Mouse (Mus musculus): ENCODE results near the gene Kirrel3. TPM values are rescaled to one million over a fixed set of nuclear protein-coding genes. Genes with fewer than 3 reads are reported as not detected.

Gene Kirrel3
- polyA plus RNA-seq, 1 experiment from 2014 or later, result 6.0 TPM

- 0 out of 2 replicates have a peak overlapping the region, but pooled peaks have one; percentile 1 for H3K4me2 ChIP-seq
- ATAC-seq (ENCODE audit: low FRiP score) (peak; percentile 85), DNase-seq (ENCODE audit: low spot score, missing footprints) (peak; percentile 92)
- peak overlapping the region; percentile 26; the same call in 1 of the 2 replicates for H3K9ac ChIP-seq (ENCODE audit: low read length)
- no peaks in the 10 kb centered on the region for H3K36me3 ChIP-seq (ENCODE audit: control insufficient read depth, insufficient read depth, low read length)
- H3K4me3 ChIP-seq (ENCODE audit: low read depth, low read length), result no peak overlapping the region
- WGBS, result 21% methylated on average over 15 of the region's 15 CpGs
- no peaks in the 10 kb centered on the region for H3K27me3 ChIP-seq (ENCODE audit: control insufficient read depth, insufficient read depth, low read length)
- H3K9me3 ChIP-seq (ENCODE audit: control insufficient read depth, low read length), result no peaks in the 10 kb centered on the region
- peaks cover 10% of the 10 kb centered on the region for H3K4me1 ChIP-seq (ENCODE audit: control insufficient read depth, insufficient read depth, low read length)
- H3K27ac ChIP-seq (ENCODE audit: low read depth, low read length), result peak overlapping the region; percentile 55
Measured at GRCm38 (mm10) chr9:34871316-34871966, 385.7 kb downstream of the Kirrel3 start.

- Histone ChIP-seq H3K4me2 (no peak overlapping the region), H3K9ac (ENCODE audit: low read length) (no peak overlapping the region), H3K9me3 (ENCODE audit: control insufficient read depth, low read length) (no peaks in the 10 kb centered on the region), H3K27ac (ENCODE audit: low read depth, low read length) (no peak overlapping the region), H3K4me3 (ENCODE audit: low read depth, low read length) (no peak overlapping the region), H3K27me3 (ENCODE audit: control insufficient read depth, insufficient read depth, low read length) (no peaks in the 10 kb centered on the region), H3K36me3 (ENCODE audit: control insufficient read depth, insufficient read depth, low read length) (no peaks in the 10 kb centered on the region), H3K4me1 (ENCODE audit: control insufficient read depth, insufficient read depth, low read length) (peaks cover 10% of the 10 kb centered on the region)
- no peak for ATAC-seq (ENCODE audit: low FRiP score)
- DNase-seq (ENCODE audit: low spot score, missing footprints), result peak; percentile 79
- 67% methylated on average over 6 of the region's 6 CpGs for WGBS
Measured at GRCm38 (mm10) chr9:34875238-34875637, 389.5 kb downstream of the Kirrel3 start.

- Histone ChIP-seq H3K27me3 (ENCODE audit: control insufficient read depth, insufficient read depth, low read length) (no peaks in the 10 kb centered on the region; the same call in 1 of the 2 replicates), H3K4me1 (ENCODE audit: control insufficient read depth, insufficient read depth, low read length) (peaks cover 6% of the 10 kb centered on the region), H3K9me3 (ENCODE audit: control insufficient read depth, low read length) (no peaks in the 10 kb centered on the region), H3K36me3 (ENCODE audit: control insufficient read depth, insufficient read depth, low read length) (no peaks in the 10 kb centered on the region), H3K9ac (ENCODE audit: low read length) (no peak overlapping the region), H3K27ac (ENCODE audit: low read depth, low read length) (no peak overlapping the region), H3K4me3 (ENCODE audit: low read depth, low read length) (no peak overlapping the region), H3K4me2 (no peak overlapping the region)
- 72% methylated on average over 3 of the region's 3 CpGs for WGBS
- no peak for ATAC-seq (ENCODE audit: low FRiP score)
- peak; percentile 68 for DNase-seq (ENCODE audit: low spot score, missing footprints)
Measured at GRCm38 (mm10) chr9:34877186-34877585, 391.5 kb downstream of the Kirrel3 start.

- H3K36me3 ChIP-seq (ENCODE audit: control insufficient read depth, insufficient read depth, low read length), result no peaks in the 10 kb centered on the region
- H3K9ac ChIP-seq (ENCODE audit: low read length), result no peak overlapping the region
- DNase-seq (ENCODE audit: low spot score, missing footprints) (peak; percentile 79), ATAC-seq (ENCODE audit: low FRiP score) (no peak)
- no peak overlapping the region for H3K27ac ChIP-seq (ENCODE audit: low read depth, low read length)
- H3K4me1 ChIP-seq (ENCODE audit: control insufficient read depth, insufficient read depth, low read length), result peaks cover 7% of the 10 kb centered on the region
- H3K9me3 ChIP-seq (ENCODE audit: control insufficient read depth, low read length), result no peaks in the 10 kb centered on the region
- 72% methylated on average over 3 of the region's 3 CpGs for WGBS
- no peaks in the 10 kb centered on the region; the same call in 1 of the 2 replicates for H3K27me3 ChIP-seq (ENCODE audit: control insufficient read depth, insufficient read depth, low read length)
- H3K4me3 ChIP-seq (ENCODE audit: low read depth, low read length), result no peak overlapping the region
- H3K4me2 ChIP-seq, result no peak overlapping the region
Measured at GRCm38 (mm10) chr9:34877799-34878198, 392.1 kb downstream of the Kirrel3 start.

GRCm38 (mm10) chr9:34881750-34882149, 396.1 kb downstream of the Kirrel3 start:
- H3K4me3 ChIP-seq (ENCODE audit: low read depth, low read length), result no peak overlapping the region
- DNase-seq (ENCODE audit: low spot score, missing footprints), result no peak
- H3K27ac ChIP-seq (ENCODE audit: low read depth, low read length), result no peak overlapping the region
- no peak overlapping the region for H3K4me2 ChIP-seq
- ATAC-seq (ENCODE audit: low FRiP score), result no peak
- no peaks in the 10 kb centered on the region for H3K9me3 ChIP-seq (ENCODE audit: control insufficient read depth, low read length)
- no peak overlapping the region for H3K9ac ChIP-seq (ENCODE audit: low read length)
- 40% methylated on average over 5 of the region's 5 CpGs for WGBS
- H3K27me3 ChIP-seq (ENCODE audit: control insufficient read depth, insufficient read depth, low read length), result no peaks in the 10 kb centered on the region; the same call in 1 of the 2 replicates
- no peaks in the 10 kb centered on the region for H3K36me3 ChIP-seq (ENCODE audit: control insufficient read depth, insufficient read depth, low read length)
- peaks cover 7% of the 10 kb centered on the region for H3K4me1 ChIP-seq (ENCODE audit: control insufficient read depth, insufficient read depth, low read length)

- Histone ChIP-seq H3K27ac (ENCODE audit: low read depth, low read length) (no peak overlapping the region), H3K27me3 (ENCODE audit: control insufficient read depth, insufficient read depth, low read length) (no peaks in the 10 kb centered on the region; the same call in 1 of the 2 replicates), H3K9me3 (ENCODE audit: control insufficient read depth, low read length) (no peaks in the 10 kb centered on the region), H3K4me2 (no peak overlapping the region), H3K4me1 (ENCODE audit: control insufficient read depth, insufficient read depth, low read length) (peaks cover 7% of the 10 kb centered on the region), H3K4me3 (ENCODE audit: low read depth, low read length) (no peak overlapping the region), H3K36me3 (ENCODE audit: control insufficient read depth, insufficient read depth, low read length) (no peaks in the 10 kb centered on the region), H3K9ac (ENCODE audit: low read length) (no peak overlapping the region)
- peak; percentile 81 for DNase-seq (ENCODE audit: low spot score, missing footprints)
- WGBS, result 2% methylated on average over 2 of the region's 2 CpGs
- ATAC-seq (ENCODE audit: low FRiP score), result peak; percentile 30; the same call in 1 of the 2 replicates
Measured at GRCm38 (mm10) chr9:34882211-34882610, 396.5 kb downstream of the Kirrel3 start.

- no peak overlapping the region for H3K4me3 ChIP-seq (ENCODE audit: low read depth, low read length)
- peak; percentile 78 for DNase-seq (ENCODE audit: low spot score, missing footprints)
- ATAC-seq (ENCODE audit: low FRiP score), result no peak
- H3K4me1 ChIP-seq (ENCODE audit: control insufficient read depth, insufficient read depth, low read length), result peaks cover 7% of the 10 kb centered on the region
- WGBS, result 18% methylated on average over 4 of the region's 4 CpGs
- no peak overlapping the region for H3K9ac ChIP-seq (ENCODE audit: low read length)
- H3K27me3 ChIP-seq (ENCODE audit: control insufficient read depth, insufficient read depth, low read length), result no peaks in the 10 kb centered on the region; the same call in 1 of the 2 replicates
- no peaks in the 10 kb centered on the region for H3K9me3 ChIP-seq (ENCODE audit: control insufficient read depth, low read length)
- H3K27ac ChIP-seq (ENCODE audit: low read depth, low read length), result no peak overlapping the region
- H3K36me3 ChIP-seq (ENCODE audit: control insufficient read depth, insufficient read depth, low read length), result no peaks in the 10 kb centered on the region
- H3K4me2 ChIP-seq, result no peak overlapping the region
Measured at GRCm38 (mm10) chr9:34883122-34883521, 397.4 kb downstream of the Kirrel3 start.

GRCm38 (mm10) chr9:34884325-34884724, 398.6 kb downstream of the Kirrel3 start:
- Histone ChIP-seq H3K9me3 (ENCODE audit: control insufficient read depth, low read length) (no peaks in the 10 kb centered on the region), H3K4me1 (ENCODE audit: control insufficient read depth, insufficient read depth, low read length) (peaks cover 9% of the 10 kb centered on the region), H3K4me3 (ENCODE audit: low read depth, low read length) (no peak overlapping the region), H3K4me2 (no peak overlapping the region), H3K9ac (ENCODE audit: low read length) (no peak overlapping the region), H3K27ac (ENCODE audit: low read depth, low read length) (no peak overlapping the region), H3K36me3 (ENCODE audit: control insufficient read depth, insufficient read depth, low read length) (no peaks in the 10 kb centered on the region), H3K27me3 (ENCODE audit: control insufficient read depth, insufficient read depth, low read length) (no peaks in the 10 kb centered on the region; the same call in 1 of the 2 replicates)
- 94% methylated on average over 3 of the region's 3 CpGs for WGBS
- peak; percentile 61 for DNase-seq (ENCODE audit: low spot score, missing footprints)
- ATAC-seq (ENCODE audit: low FRiP score), result no peak

- H3K4me1 ChIP-seq (ENCODE audit: control insufficient read depth, insufficient read depth, low read length), result peaks cover 9% of the 10 kb centered on the region
- WGBS, result 77% methylated on average over 3 of the region's 3 CpGs
- no peak overlapping the region for H3K4me2 ChIP-seq
- no peak for DNase-seq (ENCODE audit: low spot score, missing footprints)
- no peak overlapping the region for H3K9ac ChIP-seq (ENCODE audit: low read length)
- no peak for ATAC-seq (ENCODE audit: low FRiP score)
- H3K4me3 ChIP-seq (ENCODE audit: low read depth, low read length), result no peak overlapping the region
- H3K36me3 ChIP-seq (ENCODE audit: control insufficient read depth, insufficient read depth, low read length), result no peaks in the 10 kb centered on the region
- H3K27me3 ChIP-seq (ENCODE audit: control insufficient read depth, insufficient read depth, low read length), result no peaks in the 10 kb centered on the region; the same call in 1 of the 2 replicates
- H3K27ac ChIP-seq (ENCODE audit: low read depth, low read length), result no peak overlapping the region
- H3K9me3 ChIP-seq (ENCODE audit: control insufficient read depth, low read length), result no peaks in the 10 kb centered on the region
Measured at GRCm38 (mm10) chr9:34884942-34885341, 399.2 kb downstream of the Kirrel3 start.

All from midbrain, embryonic 11.5 days (tissue).